Mouse (Mus musculus) kidney, adult 2 months (tissue): Measurements from ENCODE around the gene Trub2.

ENCODE experiments used
- CTCF ChIP-seq: fragments of 200-500 bp; conservative IDR thresholded peaks from 2 replicates; pipeline ENCODE4 v1.5.1; 2011; ENCODE audit warnings: low read depth, mild to moderate bottlenecking, control low read depth, low read length, moderate library complexity, mixed read lengths; ENCODE audit not compliant: insufficient read depth, insufficient read length
- POLR2A ChIP-seq: fragments of 200-500 bp; IDR thresholded peaks from one replicate; pipeline ENCODE4 v1.6.1; 2011; ENCODE audit warnings: low read depth, low read length, control low read depth

DNA sequence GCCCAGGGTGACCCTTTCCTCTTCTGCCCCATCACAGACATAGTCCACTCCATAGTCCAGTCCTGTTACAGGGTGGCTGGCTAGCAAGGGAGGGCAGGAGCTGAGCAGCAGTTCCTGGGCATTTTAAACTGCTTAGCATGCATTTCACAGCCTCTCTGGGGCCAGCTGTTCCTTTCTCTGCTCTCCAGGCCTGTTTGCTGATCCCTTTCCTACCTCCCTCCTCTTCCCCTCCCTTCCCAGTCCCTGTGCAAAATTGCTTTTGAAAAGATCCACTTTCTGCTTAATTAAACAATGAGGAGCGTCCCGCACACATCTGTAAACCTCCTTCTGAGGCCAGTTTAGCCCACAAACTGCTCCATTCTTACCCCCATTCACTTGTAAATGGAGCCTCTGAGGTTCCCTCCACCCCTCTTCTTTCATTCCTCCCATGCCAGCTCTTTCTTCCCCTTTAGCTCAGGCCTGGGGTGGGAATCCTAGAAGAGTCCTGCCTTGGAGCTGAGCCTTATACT, 47.1 kb upstream of the Trub2 start:
- TF ChIP-seq CTCF, result no peak
- TF ChIP-seq POLR2A, result no peak
